ENCODE assay signal across 22 mouse cellular contexts in genomic region chr16:9616807-9617206, GRCm38 (mm10).
DNase-seq lines count a peak whose midpoint lies in the region; ATAC-seq lines count a peak whose summit lies in the region.
"Had no signal": no experiment of that assay in that cellular context is flagged by ENCODE, and none has a peak within 500 bp of the region (broad histone marks: within the 10 kb centered on the region; RNA-seq: fewer than 3 reads in every experiment).

No protein-coding gene starts in this region.

- intact Hi-C loops in left cerebral cortex, postnatal 36 days (cut with DNase I): no loop called here
- intact Hi-C loops in left cerebral cortex, postnatal 14 days (cut with DNase I): no loop called here

- ATAC-seq in frontal cortex, adult (ENCODE audit: low TSS enrichment): peak; percentile 60
- ATAC-seq: activated CD4-positive, CD25-positive, alpha-beta regulatory T cell, adult 4 months; CD4-positive, CD25-positive, alpha-beta regulatory T cell, adult 4 months; forebrain, embryonic 14.5 days had no signal

- no peak for DNase-seq in frontal cortex, postnatal 10 days (ENCODE audit: low spot score in 2 of 2)
- DNase-seq in layer of hippocampus, adult 9-11 months: peak; percentile 44
- no peak for DNase-seq in layer of hippocampus, postnatal 36 days
- DNase-seq in left cerebral cortex, postnatal 36 days (ENCODE audit: low spot score in 2 of 2): peak; percentile 25 to 43
- DNase-seq in left cerebral cortex, postnatal 14 days (ENCODE audit: low spot score in 2 of 2): no peak
- DNase-seq in brain, adult 2 months (ENCODE audit: low read depth, low spot score): peak; percentile 75
- no peak for DNase-seq in gastrocnemius, postnatal 10 days
- DNase-seq: adrenal gland, adult 8-10 months; adrenal gland, postnatal 14 days; adrenal gland, postnatal 36 days; B cell, adult 2 months; cerebellum, adult 11 months; cerebellum, adult 18-20 months; cerebellum, adult 8-10 months; cerebellum, adult 9-11 months; cerebellum, postnatal 14 days; cerebellum, postnatal 36 days; embryo, embryonic 11 days had no signal

Comparison
In these comparisons a context has a peak if more than half of its experiments do, and no peak if none do; other contexts are left out.
1. DNase-seq: peak in layer of hippocampus, adult 9-11 months (single experiment), left cerebral cortex, postnatal 36 days (2 of 2) and brain, adult 2 months (single experiment); none in frontal cortex, postnatal 10 days (0 of 2), layer of hippocampus, postnatal 36 days (0 of 2), left cerebral cortex, postnatal 14 days (0 of 2) and gastrocnemius, postnatal 10 days (single experiment).